Mouse (Mus musculus) adrenal gland, postnatal 4 days (tissue): ENCODE data around the gene Cd68. TPM values are rescaled to one million over a fixed set of nuclear protein-coding genes. Genes with fewer than 3 reads are reported as not detected.

Experiments used
- DNase-seq, 2 experiments: peaks; one replicate each; pipeline ENCODE4 v3.0.0; 2021 to 2022; ENCODE audit warnings: low spot score in 2 of 2, mixed read lengths in 2 of 2
- total RNA-seq, 2 experiments: library from RNA; stranded (reverse); gene quantifications; 2 replicates each; pipeline ENCODE4 v1.2.3; 2021

Gene Cd68
- total RNA-seq, 2 experiments from 2014 or later = 11.9 to 12.5 TPM

- no peak for DNase-seq
These were observed 5.8 kb upstream of the Cd68 start for GRCm38 (mm10) chr11:69671726-69672124.

- peak; percentile 92 for DNase-seq
These were observed 5.1 kb upstream of the Cd68 start for GRCm38 (mm10) chr11:69670786-69671725.

- no peak for DNase-seq
These were observed 682 bp upstream of the Cd68 start for GRCm38 (mm10) chr11:69666665-69667005.

GRCm38 (mm10) chr11:69665457-69665960 lies 444 bp downstream of the Cd68 start:
- no peak for DNase-seq

- DNase-seq = no peak
These were observed 1.1 kb downstream of the Cd68 start for GRCm38 (mm10) chr11:69664841-69665240.

- no peak for DNase-seq
These were observed 2.2 kb downstream of the Cd68 start for GRCm38 (mm10) chr11:69663795-69664194.

- no peak for DNase-seq
These were observed 2.8 kb downstream of the Cd68 start for GRCm38 (mm10) chr11:69662967-69663671.

GRCm38 (mm10) chr11:69662213-69662966 lies 3.6 kb downstream of the Cd68 start, which contains the start of gene Mpdu1:
Gene Mpdu1, minus strand, starts transcription at chr11:69662642.
- peak; percentile 77 to 92 for DNase-seq

- no peak for DNase-seq
These were observed 4.6 kb downstream of the Cd68 start for GRCm38 (mm10) chr11:69661221-69661881.

- no peak for DNase-seq
These were observed 8.5 kb downstream of the Cd68 start for GRCm38 (mm10) chr11:69657462-69657881.

GRCm38 (mm10) chr11:69656617-69657461 lies 9.1 kb downstream of the Cd68 start:
- DNase-seq = no peak

- DNase-seq = no peak
These were observed 9.9 kb downstream of the Cd68 start for GRCm38 (mm10) chr11:69656065-69656455.

- no peak for DNase-seq
These were observed 10.5 kb downstream of the Cd68 start, which contains the start of gene Sox15 for GRCm38 (mm10) chr11:69655264-69656064. Gene Sox15, plus strand, starts transcription at chr11:69655314.

GRCm38 (mm10) chr11:69654760-69655159 lies 11.2 kb downstream of the Cd68 start:
- DNase-seq = no peak

- no peak for DNase-seq
These were observed 12.6 kb downstream of the Cd68 start for GRCm38 (mm10) chr11:69653399-69653798.

GRCm38 (mm10) chr11:69645860-69646259 lies 20.1 kb downstream of the Cd68 start:
- DNase-seq = no peak

- DNase-seq = no peak
These were observed 30.5 kb downstream of the Cd68 start for GRCm38 (mm10) chr11:69635471-69635870.

GRCm38 (mm10) chr11:69633128-69633866 lies 32.7 kb downstream of the Cd68 start:
- DNase-seq = peak in 1 of 2 experiments; percentile 52
